Mouse (Mus musculus) megakaryocyte, embryonic 14.5 days (primary cell): ENCODE data around the gene Asb12. TPM values are rescaled to one million over a fixed set of nuclear protein-coding genes. Genes with fewer than 3 reads are reported as not detected.
"Not testable (repeated sequence)": the region's sequence is repeated elsewhere in the genome, so short reads cannot be mapped to it uniquely, and the experiment has no call there.

ENCODE experiments used
- H3K27me3 ChIP-seq: replicated peaks from 2 replicates; pipeline ENCODE3; 2012; ENCODE audit warnings: inconsistent platforms
- H3K36me3 ChIP-seq: replicated peaks from 2 replicates; pipeline ENCODE3; 2012; ENCODE audit warnings: low read length, inconsistent platforms, mixed read lengths
- H3K4me1 ChIP-seq: 2 replicates; pipeline ENCODE4 v1.6.1; 2012; ENCODE audit warnings: inconsistent platforms
- H3K4me3 ChIP-seq: replicated peaks from 2 replicates; pipeline ENCODE3; 2012; ENCODE audit warnings: moderate library complexity, mild to moderate bottlenecking, inconsistent platforms
- H3K9me3 ChIP-seq: 2 replicates; pipeline ENCODE4 v1.6.1; 2012; ENCODE audit warnings: inconsistent platforms
- FLI1 ChIP-seq: IDR thresholded peaks from 2 replicates; pipeline ENCODE4 v1.6.1; 2012; ENCODE audit warnings: low read length, inconsistent platforms, mixed read lengths
- GATA1 ChIP-seq: IDR thresholded peaks from 3 replicates; pipeline ENCODE4 v1.6.1; 2012; ENCODE audit warnings: mixed read lengths, low read length, inconsistent platforms, borderline replicate concordance
- polyA plus RNA-seq: library from polyadenylated mRNA; stranded (reverse); fragments of >175 nt; gene quantifications from 2 replicates; pipeline ENCODE4 v1.2.3, GENCODE M21; 2012; ENCODE audit warnings: low replicate concordance; ENCODE audit not compliant: insufficient read depth

Gene Asb12
- not detected in 2 replicates for polyA plus RNA-seq

DNA sequence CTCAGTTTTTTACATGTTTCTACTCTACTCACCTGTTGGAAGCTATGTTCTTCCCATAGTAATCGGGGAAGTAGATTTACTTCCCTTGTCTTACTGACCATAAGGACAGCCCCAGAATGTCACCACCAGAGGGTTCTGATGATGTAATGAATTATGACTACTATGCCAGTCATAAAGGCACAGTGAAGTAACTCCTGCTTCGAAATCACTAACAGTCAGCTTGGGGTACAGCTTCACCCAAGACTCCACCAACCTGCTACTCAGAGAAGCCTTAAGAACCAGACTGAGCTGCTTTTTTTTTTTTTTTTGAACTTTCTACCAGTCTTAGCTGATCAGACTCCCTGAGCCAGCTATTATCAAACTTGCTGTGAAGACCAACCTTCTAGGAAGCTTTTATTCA lies at the start of gene Asb12, which contains the start of gene Pfn5:
Gene Asb12 (minus strand): TSS at position 101 of the 400 bp plus-strand sequence.
Gene Pfn5 (plus strand): TSS at position 218 of the 400 bp plus-strand sequence.
- peaks cover 9% of the 10 kb centered on the region for H3K9me3 ChIP-seq
- no peak for TF ChIP-seq GATA1
- no peak for TF ChIP-seq FLI1
- no peaks in the 10 kb centered on the region for H3K4me1 ChIP-seq
- no peak within 1 kb of the TSS for H3K4me3 ChIP-seq
- no peaks in the 10 kb centered on the region for H3K36me3 ChIP-seq
- H3K27me3 ChIP-seq, result peaks cover 3% of the 10 kb centered on the region

DNA sequence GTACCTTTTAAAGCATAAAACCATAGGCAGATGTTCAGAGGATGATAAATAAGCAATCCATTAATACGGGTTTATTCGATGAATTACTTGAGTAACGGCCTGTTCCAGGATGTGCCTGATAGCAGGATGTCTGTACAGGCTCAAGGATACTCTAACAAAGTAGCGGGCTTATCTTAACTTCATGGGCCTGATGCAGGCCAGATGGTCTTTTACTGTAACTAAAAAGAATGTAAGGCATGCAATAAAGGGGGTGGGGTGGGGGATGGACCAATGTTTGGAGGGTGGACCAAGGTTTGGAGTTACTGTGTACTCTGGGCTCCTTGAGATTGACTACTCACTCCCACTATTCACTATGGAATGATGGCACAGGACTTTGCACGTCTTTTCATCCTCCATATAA lies 42.8 kb upstream of the Asb12 start:
- TF ChIP-seq FLI1 (no peak), GATA1 (no peak)
- Histone ChIP-seq H3K9me3 (no peaks in the 10 kb centered on the region), H3K4me3 (no peak overlapping the region), H3K36me3 (no peaks in the 10 kb centered on the region), H3K27me3 (peaks cover 6% of the 10 kb centered on the region), H3K4me1 (no peaks in the 10 kb centered on the region)

GRCm38 (mm10) chrX:95554321-95554720 lies 3.5 kb downstream of the Asb12 start:
- TF ChIP-seq GATA1 (no peak), FLI1 (no peak)
- H3K27me3 ChIP-seq, result peaks cover 3% of the 10 kb centered on the region
- H3K4me1 ChIP-seq, result no peaks in the 10 kb centered on the region
- H3K4me3 ChIP-seq, result no peak overlapping the region
- no peaks in the 10 kb centered on the region for H3K9me3 ChIP-seq
- H3K36me3 ChIP-seq, result no peaks in the 10 kb centered on the region

- not testable (repeated sequence) for H3K4me1 ChIP-seq, H3K36me3 ChIP-seq, H3K9me3 ChIP-seq, H3K27me3 ChIP-seq, H3K4me3 ChIP-seq
These were observed 22.3 kb downstream of the Asb12 start for GRCm38 (mm10) chrX:95535493-95535892.

DNA sequence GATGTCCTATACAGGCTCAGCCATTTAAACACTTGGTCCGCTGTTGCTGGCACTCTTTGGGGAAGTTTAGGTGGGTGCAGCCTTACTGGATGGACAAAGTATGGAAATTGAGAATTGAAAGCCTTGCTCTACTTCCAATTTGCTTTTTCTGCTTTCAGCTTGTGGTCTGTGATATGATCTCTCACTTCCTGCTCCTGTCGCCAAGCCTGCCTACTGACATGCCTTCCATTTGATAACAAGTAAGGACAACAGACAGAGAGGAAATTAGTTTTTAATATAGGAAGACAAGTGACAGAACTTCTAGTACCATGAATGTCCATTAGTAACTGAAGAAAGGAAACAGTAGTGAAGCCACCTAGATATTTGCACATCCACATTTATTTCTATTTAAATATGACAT lies 32.6 kb downstream of the Asb12 start:
- H3K4me1 ChIP-seq, result peaks cover 4% of the 10 kb centered on the region; the same call in 1 of the 2 replicates
- no peaks in the 10 kb centered on the region for H3K9me3 ChIP-seq
- no peaks in the 10 kb centered on the region for H3K36me3 ChIP-seq
- peaks cover 5% of the 10 kb centered on the region for H3K27me3 ChIP-seq
- no peak overlapping the region for H3K4me3 ChIP-seq
- TF ChIP-seq FLI1, result no peak
- TF ChIP-seq GATA1, result no peak

GRCm38 (mm10) chrX:95523883-95524282 lies 33.9 kb downstream of the Asb12 start:
- Histone ChIP-seq H3K27me3 (peaks cover 5% of the 10 kb centered on the region), H3K9me3 (no peaks in the 10 kb centered on the region), H3K4me1 (peaks cover 4% of the 10 kb centered on the region; the same call in 1 of the 2 replicates), H3K36me3 (no peaks in the 10 kb centered on the region), H3K4me3 (no peak overlapping the region)
- TF ChIP-seq GATA1 (no peak), FLI1 (no peak)

DNA sequence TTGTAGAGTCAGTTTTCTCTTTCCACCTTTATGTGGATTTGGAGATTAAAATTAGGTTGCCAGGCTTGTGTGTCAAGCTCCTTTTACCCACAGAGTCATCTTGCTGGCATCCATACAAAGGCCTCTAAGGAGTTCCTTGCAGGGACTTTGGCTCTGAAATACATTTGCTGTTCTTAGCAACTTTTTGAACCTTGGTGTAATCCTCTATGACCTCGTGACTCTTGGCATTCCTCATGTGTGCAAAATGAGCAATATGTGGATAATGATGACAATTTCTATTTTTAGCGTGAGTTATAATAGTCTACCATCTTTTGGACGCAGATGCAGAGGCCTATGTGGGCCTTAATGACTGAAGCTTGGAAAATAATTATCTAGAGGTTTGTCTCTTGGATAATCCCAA lies 100.6 kb downstream of the Asb12 start:
- no peaks in the 10 kb centered on the region for H3K36me3 ChIP-seq
- H3K9me3 ChIP-seq, result no peaks in the 10 kb centered on the region
- no peaks in the 10 kb centered on the region for H3K4me1 ChIP-seq
- H3K4me3 ChIP-seq, result no peak overlapping the region
- H3K27me3 ChIP-seq, result no peaks in the 10 kb centered on the region
- TF ChIP-seq FLI1 (no peak), GATA1 (no peak)

DNA sequence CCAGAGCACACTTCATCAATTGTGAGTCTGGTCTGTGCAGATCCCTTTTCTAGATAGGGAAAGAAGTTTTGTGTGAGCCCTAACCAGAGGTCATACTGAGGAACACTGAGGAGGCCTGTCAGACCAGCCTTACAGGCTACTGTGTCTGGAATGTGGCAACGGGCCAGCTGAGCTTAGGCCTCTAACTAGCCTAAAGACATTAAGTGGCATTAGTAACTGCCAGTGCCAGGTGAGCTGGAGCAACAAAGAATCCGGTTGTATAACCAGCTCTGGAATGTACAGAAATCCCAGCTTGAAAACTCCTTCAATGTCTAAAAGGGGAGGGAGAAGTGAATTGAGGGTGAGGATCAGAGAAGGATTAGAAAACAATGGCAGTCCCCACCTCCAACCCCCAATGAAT lies 111.9 kb downstream of the Asb12 start:
- Histone ChIP-seq H3K4me1 (peaks cover 31% of the 10 kb centered on the region), H3K4me3 (no peak overlapping the region), H3K27me3 (peaks cover 10% of the 10 kb centered on the region), H3K36me3 (no peaks in the 10 kb centered on the region), H3K9me3 (peaks cover 5% of the 10 kb centered on the region; the same call in 1 of the 2 replicates)
- TF ChIP-seq FLI1 (no peak), GATA1 (no peak)

- Histone ChIP-seq H3K27me3 (peaks cover 10% of the 10 kb centered on the region), H3K9me3 (peaks cover 5% of the 10 kb centered on the region; the same call in 1 of the 2 replicates), H3K36me3 (no peaks in the 10 kb centered on the region), H3K4me3 (peak overlapping the region; percentile 93), H3K4me1 (peaks cover 36% of the 10 kb centered on the region)
- no peak for TF ChIP-seq FLI1
- TF ChIP-seq GATA1, result no peak
These were observed 112.6 kb downstream of the Asb12 start for GRCm38 (mm10) chrX:95445141-95445540.

- Histone ChIP-seq H3K4me3 (peak within 1 kb of the TSS; percentile 93), H3K9me3 (peaks cover 5% of the 10 kb centered on the region; the same call in 1 of the 2 replicates), H3K4me1 (peaks cover 36% of the 10 kb centered on the region), H3K27me3 (peaks cover 10% of the 10 kb centered on the region), H3K36me3 (no peaks in the 10 kb centered on the region)
- TF ChIP-seq FLI1, result no peak
- TF ChIP-seq GATA1, result no peak
These were observed 113.0 kb downstream of the Asb12 start, which contains the start of gene Amer1 for GRCm38 (mm10) chrX:95444776-95445111. Gene Amer1, minus strand, starts transcription at chrX:95444872.

GRCm38 (mm10) chrX:95443898-95444775 lies 113.7 kb downstream of the Asb12 start:
- Histone ChIP-seq H3K4me1 (peaks cover 36% of the 10 kb centered on the region), H3K36me3 (peaks cover 2% of the 10 kb centered on the region), H3K9me3 (peaks cover 5% of the 10 kb centered on the region; the same call in 1 of the 2 replicates), H3K27me3 (peaks cover 13% of the 10 kb centered on the region), H3K4me3 (peak overlapping the region; percentile 93)
- TF ChIP-seq GATA1 (no peak), FLI1 (no peak)
